Mouse (Mus musculus) heart, adult 2 months (tissue): ENCODE data around the gene A930002H24Rik. TPM values are rescaled to one million over a fixed set of nuclear protein-coding genes. Genes with fewer than 3 reads are reported as not detected.

Source experiments
- DNase-seq, 2 experiments: peaks; one replicate each; pipeline ENCODE4 v3.0.0; 2021
- H3K27ac ChIP-seq: fragments of 200-600 bp; 2 replicates; pipeline ENCODE4 v1.8.1; 2022
- H3K27me3 ChIP-seq: fragments of 200-500 bp; 2 replicates; pipeline ENCODE4 v1.6.1; 2012; ENCODE audit warnings: mild to moderate bottlenecking, low read length, inconsistent platforms, mixed read lengths; ENCODE audit not compliant: control insufficient read depth, insufficient read depth
- H3K36me3 ChIP-seq: fragments of 200-500 bp; 2 replicates; pipeline ENCODE4 v1.6.1; 2012; ENCODE audit warnings: low read length, inconsistent platforms; ENCODE audit not compliant: control insufficient read depth, insufficient read depth
- H3K4me1 ChIP-seq: fragments of 200-500 bp; 2 replicates; pipeline ENCODE4 v1.6.1; 2011; ENCODE audit warnings: low read length; ENCODE audit not compliant: control insufficient read depth, insufficient read depth
- H3K4me3 ChIP-seq: fragments of 200-600 bp; 2 replicates; pipeline ENCODE4 v1.8.1; 2022
- H3K79me2 ChIP-seq: fragments of 200-500 bp; replicated peaks from 2 replicates; pipeline ENCODE4 v1.6.1; 2012; ENCODE audit warnings: mild to moderate bottlenecking, inconsistent platforms, low read length, moderate library complexity, mixed read lengths; ENCODE audit not compliant: control insufficient read depth, insufficient read depth
- H3K9ac ChIP-seq: fragments of 200-500 bp; 2 replicates; pipeline ENCODE4 v1.6.1; 2012; ENCODE audit warnings: low read depth, mild to moderate bottlenecking, control low read depth, inconsistent platforms, low read length, mixed read lengths
- CTCF ChIP-seq: fragments of 200-600 bp; IDR thresholded peaks from 2 replicates; pipeline ENCODE4 v1.8.1; 2022; ENCODE audit warnings: antibody characterized with exemption, mild to moderate bottlenecking, moderate library complexity
- EP300 ChIP-seq: fragments of 200-500 bp; IDR thresholded peaks from 2 replicates; pipeline ENCODE4 v1.6.1; 2011; ENCODE audit warnings: low read depth, low read length, control low read depth; ENCODE audit not compliant: insufficient read depth
- POLR2A ChIP-seq: fragments of 200-500 bp; IDR thresholded peaks from 2 replicates; pipeline ENCODE4 v1.6.1; 2011; ENCODE audit warnings: mild to moderate bottlenecking, low read depth, low read length, control low read depth; ENCODE audit not compliant: insufficient read depth
- WGBS: fragments of 180-500 bp; shearing (Covaris S2); methylation state at CpG from one replicate; pipeline ENCODE4 v1.1.7; 2018; 5-methylcytosine and 5-hydroxymethylcytosine counted together
- intact Hi-C: fragments of 180-260 bp; cut with DNase I; formaldehyde crosslinking; loops from one replicate; pipeline ENCODE4 v1.15.1; 2025
- polyA plus RNA-seq: library from polyadenylated mRNA; depleted of rRNA; stranded (reverse); fragments of >200 nt; gene quantifications from 2 replicates; pipeline ENCODE4 v1.2.3, GENCODE M21; 2012
- total RNA-seq, 2 experiments: library from RNA; stranded (reverse); gene quantifications; 2 replicates each; pipeline ENCODE4 v1.2.3; 2021

A930002H24Rik gene
- total and polyA plus RNA-seq, 3 experiments, result 0.98 TPM; not detected in 2

DNA sequence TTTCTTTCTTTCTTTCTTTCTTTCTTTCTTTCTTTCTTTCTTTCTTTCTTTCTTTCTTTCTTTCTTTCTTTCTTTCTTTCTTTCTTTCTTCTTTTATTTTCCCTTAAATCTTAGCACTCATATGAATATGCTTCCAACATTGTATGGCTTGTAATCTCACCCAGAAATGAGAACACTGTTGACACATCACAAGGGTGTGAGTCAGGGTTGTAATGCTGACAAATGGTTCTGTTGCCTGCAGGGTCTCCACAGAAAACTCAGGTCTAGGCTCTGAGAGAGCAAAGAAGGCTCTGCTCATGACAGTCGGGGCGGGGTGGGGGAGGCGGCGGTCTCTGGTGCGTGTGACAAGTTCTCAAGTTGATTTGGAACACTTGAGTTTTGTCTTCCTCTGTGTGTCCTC is 18.7 kb downstream of the A930002H24Rik start:
- Histone ChIP-seq H3K27me3 (no peaks in the 10 kb centered on the region), H3K4me1 (no peaks in the 10 kb centered on the region), H3K36me3 (no peaks in the 10 kb centered on the region), H3K9ac (no peak overlapping the region), H3K4me3 (no peak overlapping the region), H3K79me2 (no peaks in the 10 kb centered on the region), H3K27ac (no peak overlapping the region)
- no peak for TF ChIP-seq POLR2A
- TF ChIP-seq CTCF, result no peak
- TF ChIP-seq EP300, result no peak
- DNase-seq, result no peak
- intact Hi-C loops, result no loop called here
- 66% methylated on average over 5 of the region's 5 CpGs for WGBS

DNA sequence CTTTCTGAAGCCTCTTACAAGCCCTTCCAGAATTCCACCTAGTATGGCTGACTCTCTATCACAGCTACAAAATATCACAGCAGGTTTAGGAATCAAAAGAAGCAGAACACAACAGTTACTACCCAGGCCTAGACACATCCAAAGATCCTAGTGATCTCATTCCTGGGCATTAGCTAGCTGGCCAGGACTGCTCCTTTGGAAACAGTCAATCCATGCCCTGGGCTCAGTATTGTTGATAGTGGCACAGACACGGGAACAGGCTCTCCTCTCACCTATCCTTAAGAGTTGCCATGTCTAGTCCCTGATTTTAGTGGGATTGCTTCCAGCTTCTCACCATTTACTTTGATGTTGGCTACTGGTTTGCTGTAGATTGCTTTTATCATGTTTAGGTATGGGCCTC is 21.4 kb downstream of the A930002H24Rik start:
- TF ChIP-seq EP300 (no peak), CTCF (no peak), POLR2A (no peak)
- 72% methylated on average over 1 of the region's 1 CpGs for WGBS

GRCm38 (mm10) chr17:63839636-63840269 is 23.8 kb downstream of the A930002H24Rik start:
- Histone ChIP-seq H3K36me3 (no peaks in the 10 kb centered on the region), H3K4me1 (no peaks in the 10 kb centered on the region), H3K4me3 (no peak overlapping the region), H3K27ac (no peak overlapping the region), H3K79me2 (no peaks in the 10 kb centered on the region), H3K9ac (no peak overlapping the region), H3K27me3 (no peaks in the 10 kb centered on the region)
- no peak for DNase-seq
- WGBS, result 94% methylated on average over 3 of the region's 3 CpGs
- TF ChIP-seq POLR2A (no peak), CTCF (0 out of 2 replicates have a peak, but pooled peaks have one; percentile 12)
- intact Hi-C loops, result no loop called here

More for the DNA sequence above, 21.4 kb downstream of the A930002H24Rik start:
- Histone ChIP-seq H3K27ac (no peak overlapping the region), H3K79me2 (no peaks in the 10 kb centered on the region), H3K9ac (no peak overlapping the region), H3K4me3 (no peak overlapping the region), H3K36me3 (no peaks in the 10 kb centered on the region), H3K27me3 (no peaks in the 10 kb centered on the region), H3K4me1 (no peaks in the 10 kb centered on the region)
- no peak for DNase-seq
- intact Hi-C loops, result no loop called here

DNA sequence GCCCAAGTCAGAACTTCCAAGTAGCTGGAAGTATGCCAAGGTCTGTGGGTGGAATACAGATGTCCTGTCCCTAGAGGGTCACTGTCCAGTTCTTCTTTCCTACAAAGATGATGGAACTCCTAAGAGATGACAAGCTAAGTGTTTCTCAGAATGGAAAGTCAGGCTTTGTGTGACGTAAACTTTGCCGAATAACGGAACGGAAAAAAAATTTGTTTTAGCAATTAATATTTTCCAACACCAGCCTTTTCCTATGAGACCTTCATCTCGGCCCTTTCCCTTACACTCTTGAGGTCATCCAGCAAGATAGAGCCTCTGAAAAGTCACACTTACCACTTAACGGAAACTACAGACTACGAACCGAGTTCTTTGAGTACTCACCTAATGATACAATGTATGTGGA is 25.4 kb downstream of the A930002H24Rik start:
- H3K4me3 ChIP-seq, result no peak overlapping the region
- no peak for DNase-seq
- H3K4me1 ChIP-seq, result no peaks in the 10 kb centered on the region
- no peak overlapping the region for H3K27ac ChIP-seq
- WGBS, result 77% methylated on average over 8 of the region's 8 CpGs
- no peaks in the 10 kb centered on the region for H3K79me2 ChIP-seq
- H3K27me3 ChIP-seq, result no peaks in the 10 kb centered on the region
- intact Hi-C loops, result no loop called here
- no peaks in the 10 kb centered on the region for H3K36me3 ChIP-seq
- H3K9ac ChIP-seq, result no peak overlapping the region
- TF ChIP-seq EP300 (no peak), POLR2A (no peak), CTCF (no peak)

DNA sequence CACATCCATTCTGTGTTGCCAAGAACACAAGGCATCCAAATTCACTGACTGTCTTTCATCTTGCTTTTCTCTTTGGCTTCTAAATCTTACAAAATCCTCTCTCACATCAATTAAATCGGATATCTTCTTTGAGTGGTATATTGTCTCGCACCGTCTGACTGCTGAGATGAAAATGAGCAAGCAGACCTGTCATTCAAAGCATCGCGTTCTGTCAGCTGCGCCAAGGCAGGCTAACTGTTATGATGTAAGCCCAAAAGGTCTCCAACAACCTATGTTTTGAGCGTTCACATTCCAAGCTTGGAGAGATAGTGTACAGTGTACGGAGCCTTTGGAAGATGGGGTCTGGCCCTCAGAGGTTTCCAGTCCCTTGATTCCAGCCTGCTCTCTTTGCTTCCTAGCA is 26.9 kb downstream of the A930002H24Rik start:
- Histone ChIP-seq H3K36me3 (no peaks in the 10 kb centered on the region), H3K27me3 (no peaks in the 10 kb centered on the region), H3K4me3 (no peak overlapping the region), H3K79me2 (no peaks in the 10 kb centered on the region), H3K27ac (no peak overlapping the region), H3K9ac (no peak overlapping the region), H3K4me1 (no peaks in the 10 kb centered on the region)
- intact Hi-C loops, result no loop called here
- TF ChIP-seq POLR2A, result no peak
- DNase-seq, result no peak
- WGBS, result 67% methylated on average over 8 of the region's 8 CpGs

DNA sequence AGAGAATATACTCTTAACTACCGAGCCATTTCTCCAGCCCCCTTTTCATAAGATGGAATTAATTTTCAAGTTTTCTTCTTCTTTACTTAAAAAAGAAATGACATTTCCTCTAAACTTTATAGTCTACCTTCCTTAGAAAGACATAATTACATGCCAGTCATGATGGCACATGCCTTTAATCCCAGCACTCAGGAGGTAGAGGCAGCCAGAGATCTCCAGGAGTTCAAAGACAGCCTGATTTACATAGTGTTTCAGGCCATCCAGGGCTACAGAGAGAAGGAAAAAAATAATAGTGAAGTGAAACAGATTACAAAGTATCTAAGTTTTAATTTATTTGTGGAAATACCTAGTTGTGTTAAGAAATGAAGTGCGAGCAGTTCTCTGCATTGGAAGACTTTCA is 27.4 kb downstream of the A930002H24Rik start:
- no peaks in the 10 kb centered on the region for H3K27me3 ChIP-seq
- no peaks in the 10 kb centered on the region for H3K4me1 ChIP-seq
- WGBS, result 79% methylated on average over 2 of the region's 2 CpGs
- no peak overlapping the region for H3K27ac ChIP-seq
- H3K4me3 ChIP-seq, result no peak overlapping the region
- intact Hi-C loops, result no loop called here
- TF ChIP-seq CTCF (no peak), EP300 (no peak), POLR2A (no peak)
- no peaks in the 10 kb centered on the region for H3K36me3 ChIP-seq
- H3K9ac ChIP-seq, result no peak overlapping the region
- no peaks in the 10 kb centered on the region for H3K79me2 ChIP-seq
- no peak for DNase-seq
